Mouse (Mus musculus) midbrain, embryonic 13.5 days (tissue): ENCODE data around the gene Klk7. TPM values are rescaled to one million over a fixed set of nuclear protein-coding genes. Genes with fewer than 3 reads are reported as not detected.

Experiments
- ATAC-seq: fragments of 200-750 bp; cut with Nextera tagmentation; 2 replicates; pipeline ENCODE4 v1.8.0; 2017; ENCODE audit warnings: mild to moderate bottlenecking, moderate TSS enrichment, moderate library complexity
- H3K27ac ChIP-seq: fragments of 300-500 bp; sonication (generic); 2 replicates; pipeline ENCODE4 v1.5.1; 2015; ENCODE audit warnings: inconsistent platforms, mild to moderate bottlenecking, moderate library complexity
- H3K27me3 ChIP-seq: fragments of 300-500 bp; sonication (generic); 2 replicates; pipeline ENCODE4 v1.6.1; 2015; ENCODE audit warnings: mild to moderate bottlenecking, inconsistent platforms
- H3K36me3 ChIP-seq: fragments of 300-500 bp; sonication (generic); 2 replicates; pipeline ENCODE4 v1.6.1; 2015; ENCODE audit warnings: mild to moderate bottlenecking, inconsistent platforms
- H3K4me1 ChIP-seq: fragments of 300-500 bp; sonication (generic); replicated peaks from 2 replicates; pipeline ENCODE4 v1.6.1; 2015; ENCODE audit warnings: inconsistent platforms
- H3K4me2 ChIP-seq: fragments of 300-500 bp; sonication (generic); replicated peaks from 2 replicates; pipeline ENCODE4 v1.6.1; 2015; ENCODE audit warnings: moderate library complexity, mild to moderate bottlenecking, inconsistent platforms
- H3K4me3 ChIP-seq: fragments of 300-500 bp; sonication (generic); replicated peaks from 2 replicates; pipeline ENCODE4 v1.5.1; 2015; ENCODE audit warnings: mild to moderate bottlenecking, inconsistent platforms
- H3K9ac ChIP-seq: fragments of 300-500 bp; sonication (generic); replicated peaks from 2 replicates; pipeline ENCODE4 v1.6.1; 2015; ENCODE audit warnings: mild to moderate bottlenecking, inconsistent platforms
- H3K9me3 ChIP-seq: fragments of 300-500 bp; sonication (generic); 2 replicates; pipeline ENCODE4 v1.6.1; 2016; ENCODE audit warnings: mild to moderate bottlenecking, inconsistent platforms
- WGBS: fragments of 180-500 bp; shearing (Covaris S2); methylation state at CpG from one replicate; pipeline ENCODE4 v1.1.7; 2015; 5-methylcytosine and 5-hydroxymethylcytosine counted together
- polyA plus RNA-seq: library from polyadenylated mRNA; unstranded; fragments of >200 nt; fragmentation: Nextera tagmentation; extraction: Ambion mirVana; gene quantifications from 2 replicates; pipeline ENCODE4 v1.2.1, GENCODE M21; 2015

Gene Klk7
- polyA plus RNA-seq, 1 experiment from 2014 or later: not detected

DNA sequence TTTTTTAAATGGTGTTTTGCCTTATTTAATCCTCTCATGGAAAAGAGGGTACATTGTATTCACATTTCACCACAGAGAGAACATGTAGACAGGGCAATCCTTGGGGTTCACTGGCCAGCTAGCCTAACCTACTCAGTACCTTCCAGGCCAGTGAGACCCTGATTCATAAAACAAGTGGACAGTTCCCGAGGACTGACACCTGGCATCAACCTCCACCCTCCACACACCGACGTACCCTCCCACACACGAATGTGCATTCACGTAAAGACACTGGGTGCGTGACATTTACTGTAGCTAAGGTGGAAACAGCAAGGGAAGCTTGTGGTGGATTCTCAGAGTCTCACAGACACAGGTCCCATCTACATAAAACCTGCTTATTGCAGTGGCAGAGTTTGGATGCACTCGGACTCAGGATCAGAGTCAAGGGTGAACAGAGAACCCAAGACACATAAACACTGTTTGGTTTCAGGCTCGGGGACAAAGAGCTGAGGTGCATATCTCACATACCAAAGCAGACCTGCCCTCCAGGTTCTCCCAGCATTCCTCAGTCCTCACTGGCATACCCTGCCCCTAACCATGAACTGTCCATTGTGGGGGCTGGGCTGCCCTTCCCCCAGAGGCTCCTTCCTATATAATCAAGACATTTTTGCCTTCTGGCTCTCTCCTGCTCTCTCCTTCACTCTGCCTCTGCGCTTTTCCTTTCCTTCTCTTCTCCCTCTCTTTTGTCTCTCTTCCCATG, 43.7 kb downstream of the Klk7 start:
- no peak overlapping the region for H3K4me3 ChIP-seq
- no peaks in the 10 kb centered on the region for H3K27me3 ChIP-seq
- no peaks in the 10 kb centered on the region for H3K9me3 ChIP-seq
- no peak for ATAC-seq
- H3K4me2 ChIP-seq: no peak overlapping the region
- H3K27ac ChIP-seq: no peak overlapping the region
- H3K9ac ChIP-seq: no peak overlapping the region
- H3K4me1 ChIP-seq: no peaks in the 10 kb centered on the region
- H3K36me3 ChIP-seq: no peaks in the 10 kb centered on the region
- 88% methylated on average over 9 of the region's 9 CpGs for WGBS

DNA sequence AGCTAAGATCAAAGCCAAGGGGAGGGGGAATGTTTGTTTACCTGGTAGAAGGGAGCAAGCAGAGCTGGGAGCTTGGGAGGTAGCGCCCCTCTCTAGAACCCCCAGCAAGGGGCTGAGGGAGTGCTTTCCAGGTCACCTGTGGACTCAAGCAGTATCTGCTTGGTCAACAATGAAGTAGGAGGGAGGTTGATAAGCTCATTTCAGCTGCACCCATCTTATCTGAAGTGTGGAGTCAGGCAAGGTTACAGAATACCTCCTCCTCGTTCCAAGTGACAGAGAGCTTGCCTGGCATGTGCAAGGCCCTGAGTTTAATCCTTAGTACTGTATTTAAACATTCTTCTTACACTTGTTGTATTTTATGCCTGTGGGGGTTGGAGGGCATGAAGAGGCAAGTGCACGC, 44.6 kb downstream of the Klk7 start:
- Histone ChIP-seq H3K27ac (no peak overlapping the region), H3K9ac (no peak overlapping the region), H3K9me3 (no peaks in the 10 kb centered on the region), H3K4me3 (no peak overlapping the region), H3K36me3 (no peaks in the 10 kb centered on the region), H3K27me3 (no peaks in the 10 kb centered on the region), H3K4me2 (no peak overlapping the region), H3K4me1 (0 out of 2 replicates have a peak, but pooled peaks cover 2% of the 10 kb centered on the region)
- ATAC-seq: no peak
- 76% methylated on average over 3 of the region's 3 CpGs for WGBS

DNA sequence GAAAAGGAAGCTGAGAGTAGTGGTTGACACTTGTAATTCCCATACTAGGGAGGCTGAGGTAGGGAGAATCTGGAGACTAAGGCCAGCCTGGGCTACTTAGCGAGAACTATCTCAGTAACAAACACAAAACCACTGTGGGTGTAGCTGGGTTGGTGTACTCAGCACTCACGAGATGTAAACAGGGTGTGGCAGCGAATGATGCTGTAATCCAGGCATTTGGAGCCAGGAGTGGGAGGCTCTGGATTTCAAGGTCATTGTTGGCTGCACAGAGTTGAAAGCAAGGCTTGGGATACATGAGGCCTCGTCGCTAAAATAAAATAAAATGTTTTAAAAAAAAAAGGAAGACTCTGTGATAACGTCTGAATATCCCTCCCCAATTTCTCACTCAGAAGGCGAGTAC, 45.2 kb downstream of the Klk7 start:
- H3K27ac ChIP-seq: no peak overlapping the region
- H3K9me3 ChIP-seq: no peaks in the 10 kb centered on the region
- WGBS: 89% methylated on average over 7 of the region's 7 CpGs
- H3K27me3 ChIP-seq: no peaks in the 10 kb centered on the region
- H3K4me3 ChIP-seq: no peak overlapping the region
- H3K4me1 ChIP-seq: 0 out of 2 replicates have a peak, but pooled peaks cover 2% of the 10 kb centered on the region
- ATAC-seq: no peak
- no peaks in the 10 kb centered on the region for H3K36me3 ChIP-seq
- H3K9ac ChIP-seq: no peak overlapping the region
- H3K4me2 ChIP-seq: no peak overlapping the region

DNA sequence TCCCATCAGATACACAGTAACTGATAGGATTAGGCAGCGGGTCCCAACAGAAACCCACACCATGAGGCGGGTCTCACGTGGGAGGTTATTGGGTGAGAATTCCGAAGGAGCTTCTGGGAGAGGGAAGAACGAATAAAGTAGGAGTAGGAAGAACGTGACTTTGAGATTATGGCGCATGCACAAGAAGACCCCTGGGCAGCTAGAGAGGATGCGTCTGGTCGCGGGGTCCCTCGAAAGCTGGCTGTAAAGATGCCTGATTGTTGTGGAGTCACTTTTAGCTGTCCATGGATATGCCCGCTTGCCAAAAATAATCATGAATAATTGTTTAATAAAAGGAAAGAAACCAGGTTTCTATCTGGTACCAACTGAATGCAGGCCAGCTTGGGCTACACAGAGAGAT, 46.4 kb downstream of the Klk7 start:
- Histone ChIP-seq H3K27ac (no peak overlapping the region), H3K4me1 (0 out of 2 replicates have a peak, but pooled peaks cover 2% of the 10 kb centered on the region), H3K4me3 (no peak overlapping the region), H3K9me3 (no peaks in the 10 kb centered on the region), H3K9ac (no peak overlapping the region), H3K36me3 (no peaks in the 10 kb centered on the region), H3K4me2 (no peak overlapping the region), H3K27me3 (no peaks in the 10 kb centered on the region)
- ATAC-seq: no peak
- 91% methylated on average over 12 of the region's 12 CpGs for WGBS

DNA sequence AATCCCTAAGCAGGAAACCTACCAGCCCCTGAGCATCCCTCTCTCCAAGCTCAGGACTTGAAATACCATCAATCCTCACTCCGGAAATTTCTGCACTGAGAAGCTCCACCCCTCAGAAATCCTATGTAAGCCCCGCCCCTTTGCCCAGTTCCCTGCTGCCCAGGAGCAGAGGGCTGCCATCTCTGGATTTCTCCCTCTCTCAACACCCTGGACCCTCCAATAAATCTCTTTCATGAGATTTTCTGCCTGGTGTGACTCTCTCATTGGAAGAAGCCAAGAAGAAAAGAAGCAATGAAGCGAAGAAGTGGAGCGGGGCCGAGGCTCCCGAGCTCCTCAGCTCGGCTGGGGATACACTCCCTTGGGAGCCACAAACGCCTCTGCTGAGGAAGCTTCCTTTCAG, 49.3 kb downstream of the Klk7 start:
- Histone ChIP-seq H3K4me1 (0 out of 2 replicates have a peak, but pooled peaks cover 2% of the 10 kb centered on the region), H3K4me2 (no peak overlapping the region), H3K36me3 (no peaks in the 10 kb centered on the region), H3K27ac (no peak overlapping the region), H3K27me3 (no peaks in the 10 kb centered on the region), H3K4me3 (no peak overlapping the region), H3K9ac (no peak overlapping the region), H3K9me3 (no peaks in the 10 kb centered on the region)
- ATAC-seq: 0 out of 2 replicates have a peak, but pooled peaks have one; percentile 6
- 36% methylated on average over 8 of the region's 8 CpGs for WGBS

Other genes with a start within 250 kb of the Klk7 start
- 10.3 and 11.1 TPM in 2 replicates for gene Zfp658, start 249.0 kb upstream of the Klk7 start, polyA plus RNA-seq
- gene Zfp719, start 231.7 kb upstream of the Klk7 start, polyA plus RNA-seq: 16.4 and 17.7 TPM in 2 replicates
- gene Zfp819, start 204.1 kb upstream of the Klk7 start, polyA plus RNA-seq: 0.46 TPM in 1 of 2 replicates, not detected in the other
- not detected in 2 replicates for gene Ceacam18, start 176.6 kb upstream of the Klk7 start, polyA plus RNA-seq
- 0.24 and 0.28 TPM in 2 replicates for gene Siglece, start 151.1 kb upstream of the Klk7 start, polyA plus RNA-seq
- 20.3 and 21.8 TPM in 2 replicates for gene Ctu1, start 139.3 kb upstream of the Klk7 start, polyA plus RNA-seq
- not detected in 2 replicates for gene Klk14, start 120.9 kb upstream of the Klk7 start, polyA plus RNA-seq
- not detected in 2 replicates for gene Klk13, start 98.7 kb upstream of the Klk7 start, polyA plus RNA-seq
- not detected in 2 replicates for gene Klk12, start 42.4 kb upstream of the Klk7 start, polyA plus RNA-seq
- gene Klk11, start 36.7 kb upstream of the Klk7 start, polyA plus RNA-seq: not detected in 2 replicates
- gene Klk10, start 30.3 kb upstream of the Klk7 start, polyA plus RNA-seq: not detected in 2 replicates
- 0.13 and 0.20 TPM in 2 replicates for gene Klk9, start 19.4 kb upstream of the Klk7 start, polyA plus RNA-seq
- gene Klk8, start 13.7 kb upstream of the Klk7 start, polyA plus RNA-seq: 4.5 and 4.9 TPM in 2 replicates
- gene Klk6, start 13.2 kb downstream of the Klk7 start, polyA plus RNA-seq: not detected in 2 replicates
- gene Klk5, start 30.7 kb downstream of the Klk7 start, polyA plus RNA-seq: not detected in 2 replicates
- not detected in 2 replicates for gene Klk4, start 69.9 kb downstream of the Klk7 start, polyA plus RNA-seq
- gene Klk15, start 122.4 kb downstream of the Klk7 start, polyA plus RNA-seq: not detected in 2 replicates
- not detected in 2 replicates for gene Klk1b8, start 139.4 kb downstream of the Klk7 start, polyA plus RNA-seq
- not detected in 2 replicates for gene Klk1b1, start 155.5 kb downstream of the Klk7 start, polyA plus RNA-seq
- gene Klk1b9, start 164.8 kb downstream of the Klk7 start, polyA plus RNA-seq: not detected in 2 replicates
- not detected in 2 replicates for gene Klk1b11, start 184.6 kb downstream of the Klk7 start, polyA plus RNA-seq
- not detected in 2 replicates for gene Klk1b26, start 200.9 kb downstream of the Klk7 start, polyA plus RNA-seq
- gene Klk1b27, start 241.0 kb downstream of the Klk7 start, polyA plus RNA-seq: not detected in 2 replicates